Mouse (Mus musculus) CH12.LX (cell line): ENCODE data around the gene App. TPM values are rescaled to one million over a fixed set of nuclear protein-coding genes. Genes with fewer than 3 reads are reported as not detected.

Experiments
- DNase-seq: peaks from one replicate; pipeline ENCODE4 v3.0.0-alpha.2; 2013; ENCODE audit errors: extremely low read depth
- H3K27ac ChIP-seq: 2 replicates; pipeline ENCODE4 v1.5.1; 2012; ENCODE audit warnings: low read depth, mild to moderate bottlenecking, control low read depth, moderate library complexity; ENCODE audit not compliant: insufficient read depth
- H3K27me3 ChIP-seq: replicated peaks from 2 replicates; pipeline ENCODE3; 2012; ENCODE audit warnings: inconsistent platforms
- H3K36me3 ChIP-seq, 2 experiments: replicated peaks in 1 of 2; 2 replicates each; pipeline versions ENCODE3 to v1.6.1; 2012; ENCODE audit warnings: inconsistent platforms in 1 of 2, low read length in 1 of 2, mild to moderate bottlenecking in 1 of 2, mixed read lengths in 1 of 2, moderate library complexity in 1 of 2; ENCODE audit not compliant: control insufficient read depth in 1 of 2, insufficient read depth in 1 of 2
- H3K4me1 ChIP-seq, 2 experiments: 2 replicates each; pipeline ENCODE4 v1.6.1; 2012; ENCODE audit warnings: inconsistent platforms in 1 of 2, moderate library complexity in 1 of 2; ENCODE audit not compliant: insufficient read depth in 2 of 2, control insufficient read depth in 1 of 2
- H3K4me2 ChIP-seq: 2 replicates; pipeline ENCODE4 v1.6.1; 2012; ENCODE audit warnings: low read depth, mild to moderate bottlenecking, control low read depth; ENCODE audit not compliant: poor library complexity, insufficient read depth, severe bottlenecking
- H3K4me3 ChIP-seq, 3 experiments: fragments of 150-350 bp in 1 of 3; sonication (generic) in 1 of 3; replicated peaks in 1 of 3; 2 replicates each; pipeline versions ENCODE3 to v1.5.1; 2011 to 2012; ENCODE audit warnings: low read depth in 2 of 3, low read length in 2 of 3, mild to moderate bottlenecking in 2 of 3, moderate library complexity in 2 of 3, control low read depth in 1 of 3, improper control_type of control experiment in 1 of 3, inconsistent platforms in 1 of 3, mixed read lengths in 1 of 3; ENCODE audit not compliant: poor library complexity in 1 of 3
- H3K79me2 ChIP-seq: replicated peaks from 2 replicates; pipeline ENCODE4 v1.6.1; 2012; ENCODE audit warnings: mild to moderate bottlenecking, moderate library complexity; ENCODE audit not compliant: control insufficient read depth, poor library complexity, insufficient read depth, severe bottlenecking; ENCODE audit errors: extremely low read depth
- H3K9ac ChIP-seq: 2 replicates; pipeline ENCODE4 v1.6.1; 2012; ENCODE audit warnings: low read depth, mild to moderate bottlenecking, control low read depth, moderate library complexity; ENCODE audit not compliant: insufficient read depth
- H3K9me3 ChIP-seq: replicated peaks from 2 replicates; pipeline ENCODE3; 2012; ENCODE audit warnings: low read length, inconsistent platforms, mixed read lengths
- EP300 ChIP-seq: IDR thresholded peaks from 2 replicates; pipeline ENCODE4 v1.6.1; 2011; ENCODE audit warnings: low read length, improper control_type of control experiment
- ETS1 ChIP-seq: conservative IDR thresholded peaks from 2 replicates; pipeline ENCODE4 v1.6.1; 2012; ENCODE audit warnings: low read depth, mild to moderate bottlenecking, inconsistent platforms, low read length, improper control_type of control experiment, moderate library complexity
- IRF4 ChIP-seq: IDR thresholded peaks from 2 replicates; pipeline ENCODE4 v1.6.1; 2014; ENCODE audit warnings: low read depth, mild to moderate bottlenecking, inconsistent platforms, low read length, improper control_type of control experiment
- KAT2A ChIP-seq: IDR thresholded peaks from 2 replicates; pipeline ENCODE4 v1.6.1; 2012; ENCODE audit warnings: low read length, improper control_type of control experiment, inconsistent platforms; ENCODE audit not compliant: insufficient replicate concordance
- MAX ChIP-seq: IDR thresholded peaks from 2 replicates; pipeline ENCODE4 v1.6.1; 2011; ENCODE audit warnings: low read length, improper control_type of control experiment
- MAZ ChIP-seq: IDR thresholded peaks from 2 replicates; pipeline ENCODE4 v1.6.1; 2012; ENCODE audit warnings: low read depth, mild to moderate bottlenecking, inconsistent platforms, low read length, improper control_type of control experiment, moderate library complexity
- MEF2A ChIP-seq: IDR thresholded peaks from 2 replicates; pipeline ENCODE4 v1.6.1; 2014; ENCODE audit warnings: low read depth, mild to moderate bottlenecking, inconsistent platforms, low read length, improper control_type of control experiment, borderline replicate concordance
- MYC ChIP-seq: IDR thresholded peaks from 2 replicates; pipeline ENCODE4 v1.6.1; 2011; ENCODE audit warnings: low read depth, mild to moderate bottlenecking, improper control_type of control experiment, low read length
- NELFE ChIP-seq: IDR thresholded peaks from 2 replicates; pipeline ENCODE4 v1.6.1; 2011; ENCODE audit warnings: low read depth, low read length, improper control_type of control experiment
- POLR2A ChIP-seq: IDR thresholded peaks from 2 replicates; pipeline ENCODE4 v1.6.1; 2011; ENCODE audit warnings: low read depth, mild to moderate bottlenecking, improper control_type of control experiment, low read length
- POLR2AphosphoS2 ChIP-seq: IDR thresholded peaks from 2 replicates; pipeline ENCODE4 v1.6.1; 2011; ENCODE audit warnings: low read depth, low read length, improper control_type of control experiment
- RCOR1 ChIP-seq: conservative IDR thresholded peaks from 2 replicates; pipeline ENCODE4 v1.6.1; 2012; ENCODE audit warnings: low read depth, mild to moderate bottlenecking, inconsistent platforms, low read length, improper control_type of control experiment
- SIN3A ChIP-seq: IDR thresholded peaks from 2 replicates; pipeline ENCODE4 v1.6.1; 2012; ENCODE audit warnings: low read length, improper control_type of control experiment, inconsistent platforms
- SMC3 ChIP-seq: IDR thresholded peaks from 2 replicates; pipeline ENCODE4 v1.6.1; 2011; ENCODE audit warnings: low read depth, low read length, improper control_type of control experiment
- UBTF ChIP-seq: IDR thresholded peaks from 2 replicates; pipeline ENCODE4 v1.6.1; 2012; ENCODE audit warnings: low read depth, mild to moderate bottlenecking, inconsistent platforms, low read length, improper control_type of control experiment, moderate library complexity
- ZKSCAN1 ChIP-seq: IDR thresholded peaks from 2 replicates; pipeline ENCODE4 v1.6.1; 2012; ENCODE audit warnings: low read depth, inconsistent platforms, low read length, improper control_type of control experiment, borderline replicate concordance
- ZMIZ1 ChIP-seq: IDR thresholded peaks from 2 replicates; pipeline ENCODE4 v1.6.1; 2012; ENCODE audit warnings: low read depth, mild to moderate bottlenecking, inconsistent platforms, low read length, improper control_type of control experiment
- dilution Hi-C: fragments of 300-500 bp; cut with MboI; formaldehyde crosslinking; loops from 2 replicates; pipeline ENCODE4 v1.14.3; 2020; ENCODE audit warnings: low sequenced_read_pairs; ENCODE audit not compliant: extremely low pct_unique_long_range_greater_than_20kb, extremely low pct_ligation_motif_present
- in situ Hi-C: fragments of 300-500 bp; cut with MboI; formaldehyde crosslinking; loops from 3 replicates; pipeline ENCODE4 v1.14.3; 2019; ENCODE audit warnings: low sequenced_read_pairs, low pct_ligation_motif_present, low pct_unique_long_range_greater_than_20kb, mixed read lengths
- polyA plus RNA-seq: library from polyadenylated mRNA; unstranded; fragments of >175 nt; gene quantifications from 2 replicates; pipeline ENCODE4 v1.2.1, GENCODE M21; 2012; ENCODE audit warnings: low read depth; ENCODE audit not compliant: insufficient read length
- total RNA-seq, 2 experiments: library from RNA; depleted of rRNA; stranded (reverse); fragments of 300-350 nt in 1 of 2; fragments of >200 nt in 1 of 2; gene quantifications; 2 replicates each; pipeline ENCODE4 v1.2.3; 2012 to 2014

The App gene
- total and polyA plus RNA-seq, 3 experiments: 31.1 to 99.2 (median 84.1) TPM

- Histone ChIP-seq H3K27ac (peak overlapping the region; percentile 25), H3K9ac (no peak overlapping the region; the same call in 1 of the 2 replicates), H3K9me3 (no peaks in the 10 kb centered on the region), H3K4me3 (no peak overlapping the region), H3K4me1 (peaks cover 11 to 39% of the 10 kb centered on the region in 2 experiments), H3K4me2 (no peak overlapping the region), H3K79me2 (no peaks in the 10 kb centered on the region), H3K27me3 (no peaks in the 10 kb centered on the region), H3K36me3 (peaks cover 30 to 45% of the 10 kb centered on the region in 2 experiments)
- peak; percentile 73 for DNase-seq
- TF ChIP-seq MEF2A: 0 out of 2 replicates have a peak, but pooled peaks have one; percentile 20
- TF ChIP-seq ZMIZ1: no peak
- peak; percentile 33; the same call in 1 of the 2 replicates for TF ChIP-seq IRF4
- TF ChIP-seq SIN3A: 0 out of 2 replicates have a peak, but pooled peaks have one; percentile 43
- no peak for TF ChIP-seq MAZ
- peak; percentile 44 for TF ChIP-seq EP300
- TF ChIP-seq ETS1: peak; percentile 14
- TF ChIP-seq MAX: 0 out of 2 replicates have a peak, but pooled peaks have one; percentile 40
- TF ChIP-seq POLR2A: no peak
- TF ChIP-seq ZKSCAN1: no peak
- dilution Hi-C loops (no loop called here), in situ Hi-C loops (no loop called here)
These were observed 164.5 kb downstream of the App start for GRCm38 (mm10) chr16:85008866-85009645.

- no peak overlapping the region for H3K4me3 ChIP-seq
- H3K4me2 ChIP-seq: no peak overlapping the region
- dilution Hi-C loops (no loop called here), in situ Hi-C loops (no loop called here)
- H3K9me3 ChIP-seq: peaks cover 7% of the 10 kb centered on the region
- H3K27ac ChIP-seq: no peak overlapping the region
- TF ChIP-seq RCOR1: no peak
- no peak for TF ChIP-seq POLR2AphosphoS2
- TF ChIP-seq NELFE: no peak
- no peak for TF ChIP-seq EP300
- TF ChIP-seq POLR2A: no peak
- TF ChIP-seq UBTF: no peak
- no peak for TF ChIP-seq IRF4
- TF ChIP-seq KAT2A: no peak
- no peak for TF ChIP-seq ZMIZ1
- no peak for TF ChIP-seq ZKSCAN1
- TF ChIP-seq SMC3: no peak
- no peak for TF ChIP-seq MEF2A
- TF ChIP-seq MYC: no peak
- peaks cover 26 to 45% of the 10 kb centered on the region in 2 experiments for H3K36me3 ChIP-seq
- peaks cover 0 to 10% of the 10 kb centered on the region in 2 experiments; a peak in 1 of 4 replicates for H3K4me1 ChIP-seq
- no peak for DNase-seq
- H3K79me2 ChIP-seq: no peaks in the 10 kb centered on the region
- no peak overlapping the region for H3K9ac ChIP-seq
- no peaks in the 10 kb centered on the region for H3K27me3 ChIP-seq
These were observed 171.5 kb downstream of the App start for GRCm38 (mm10) chr16:85001939-85002556.
